Mouse (Mus musculus): ENCODE results near the gene Scn2a. TPM values are rescaled to one million over a fixed set of nuclear protein-coding genes. Genes with fewer than 3 reads are reported as not detected.
"Not testable (repeated sequence)": the region's sequence is repeated elsewhere in the genome, so short reads cannot be mapped to it uniquely, and the experiment has no call there.

The Scn2a gene
- total RNA-seq, 1 experiment from 2014 or later, result 0.85 TPM

GRCm38 (mm10) chr2:65700246-65700645 lies 79.7 kb downstream of the Scn2a start:
- no peak for DNase-seq

GRCm38 (mm10) chr2:65701175-65701574 lies 80.6 kb downstream of the Scn2a start:
- DNase-seq, result no peak

GRCm38 (mm10) chr2:65722219-65722800 lies 101.7 kb downstream of the Scn2a start:
- DNase-seq, result no peak

GRCm38 (mm10) chr2:65745400-65745799 lies 124.8 kb downstream of the Scn2a start:
- DNase-seq, result peak; percentile 3

GRCm38 (mm10) chr2:65782442-65782841 lies 161.9 kb downstream of the Scn2a start:
- no peak for DNase-seq

GRCm38 (mm10) chr2:65783392-65783791 lies 162.8 kb downstream of the Scn2a start:
- DNase-seq, result no peak

GRCm38 (mm10) chr2:65792516-65792915 lies 171.9 kb downstream of the Scn2a start:
- no peak for DNase-seq

GRCm38 (mm10) chr2:65793593-65793992 lies 173.0 kb downstream of the Scn2a start:
- no peak for DNase-seq

GRCm38 (mm10) chr2:65801054-65801709 lies 180.6 kb downstream of the Scn2a start:
- DNase-seq, result no peak

GRCm38 (mm10) chr2:65806556-65806955 lies 186.0 kb downstream of the Scn2a start:
- no peak for DNase-seq

- DNase-seq, result not testable (repeated sequence)
These were observed 190.6 kb downstream of the Scn2a start for GRCm38 (mm10) chr2:65811203-65811602.

Other genes with a start within 250 kb of the Scn2a start
- 6.2 and 8.2 TPM in 2 replicates for gene Scn3a, start 53.1 kb upstream of the Scn2a start, total RNA-seq (2021)
- 0.85 and 0.98 TPM in 2 replicates for gene Csrnp3, start 225.0 kb downstream of the Scn2a start, total RNA-seq (2021)